Mouse (Mus musculus): ENCODE measurements around the gene Trim24. TPM values are rescaled to one million over a fixed set of nuclear protein-coding genes. Genes with fewer than 3 reads are reported as not detected.
"Not testable (repeated sequence)": the region's sequence is repeated elsewhere in the genome, so short reads cannot be mapped to it uniquely, and the experiment has no call there.

Gene Trim24
- polyA plus RNA-seq, 2 experiments = 4.9 to 8.3 TPM

- H3K4me1 ChIP-seq (replicated peaks; ENCODE audit: control insufficient read depth in 2 of 2, insufficient read depth in 2 of 2, low read length in 1 of 2) = no peaks in the 10 kb centered on the region
- 70% methylated on average over 3 of the region's 3 CpGs for WGBS (ENCODE audit: insufficient replicate concordance)
- no peak overlapping the region for H3K4me2 ChIP-seq (ENCODE audit: low read depth)
- ATAC-seq (ENCODE audit: insufficient read depth) = no peak
- H3K9me3 ChIP-seq (ENCODE audit: control insufficient read depth, low read length) = no peaks in the 10 kb centered on the region
- no peaks in the 10 kb centered on the region for H3K36me3 ChIP-seq (replicated peaks; ENCODE audit: control insufficient read depth, insufficient read depth, low read depth)
- H3K27me3 ChIP-seq (ENCODE audit: control insufficient read depth, insufficient read depth, low read length) = no peaks in the 10 kb centered on the region
- no peak overlapping the region for H3K9ac ChIP-seq (replicated peaks)
- no peak overlapping the region for H3K27ac ChIP-seq
- no peak overlapping the region for H3K4me3 ChIP-seq (ENCODE audit: insufficient read depth in 1 of 2, low read depth in 2 of 2, low read length in 2 of 2)
- TF ChIP-seq CTCF (IDR thresholded peaks at IDR 0.05; ENCODE audit: low read depth) = no peak
- DNase-seq (ENCODE audit: low read depth in 3 of 3, low spot score in 3 of 3) = no peak
Observed at GRCm38 (mm10) chr6:37828955-37829354, 41.7 kb upstream of the Trim24 start.

- no peak overlapping the region for H3K4me3 ChIP-seq (ENCODE audit: insufficient read depth in 1 of 2, low read depth in 2 of 2, low read length in 2 of 2)
- no peak overlapping the region for H3K4me2 ChIP-seq (ENCODE audit: low read depth)
- H3K27ac ChIP-seq = no peak overlapping the region
- no peak for TF ChIP-seq EP300 (IDR thresholded peaks at IDR 0.05; ENCODE audit: low read depth)
- no peak for TF ChIP-seq CTCF (IDR thresholded peaks at IDR 0.05; ENCODE audit: low read depth)
- no peaks in the 10 kb centered on the region for H3K27me3 ChIP-seq (ENCODE audit: control insufficient read depth, insufficient read depth, low read length)
- no peaks in the 10 kb centered on the region for H3K4me1 ChIP-seq (replicated peaks; ENCODE audit: control insufficient read depth in 2 of 2, insufficient read depth in 2 of 2, low read length in 1 of 2)
- no peak for ATAC-seq (ENCODE audit: insufficient read depth)
- H3K36me3 ChIP-seq (replicated peaks; ENCODE audit: control insufficient read depth, insufficient read depth, low read depth) = no peaks in the 10 kb centered on the region
- no peak overlapping the region for H3K9ac ChIP-seq (replicated peaks)
- no peak for DNase-seq (ENCODE audit: low read depth in 3 of 3, low spot score in 3 of 3)
- H3K9me3 ChIP-seq (ENCODE audit: control insufficient read depth, low read length) = no peaks in the 10 kb centered on the region
Observed at GRCm38 (mm10) chr6:37829631-37830030, 41.0 kb upstream of the Trim24 start.

GRCm38 (mm10) chr6:37833691-37834090 is 36.9 kb upstream of the Trim24 start:
- no peaks in the 10 kb centered on the region for H3K9me3 ChIP-seq (ENCODE audit: control insufficient read depth, low read length)
- ATAC-seq (ENCODE audit: insufficient read depth) (no peak), DNase-seq (ENCODE audit: low read depth in 3 of 3, low spot score in 3 of 3) (no peak)
- H3K4me3 ChIP-seq (ENCODE audit: insufficient read depth in 1 of 2, low read depth in 2 of 2, low read length in 2 of 2) = no peak overlapping the region
- no peak for TF ChIP-seq EP300 (IDR thresholded peaks at IDR 0.05; ENCODE audit: low read depth)
- H3K27me3 ChIP-seq (ENCODE audit: control insufficient read depth, insufficient read depth, low read length) = no peaks in the 10 kb centered on the region
- H3K9ac ChIP-seq (replicated peaks) = no peak overlapping the region
- 74% methylated on average over 1 of the region's 1 CpGs for WGBS (ENCODE audit: insufficient replicate concordance)
- H3K36me3 ChIP-seq (replicated peaks; ENCODE audit: control insufficient read depth, insufficient read depth, low read depth) = no peaks in the 10 kb centered on the region
- H3K4me2 ChIP-seq (ENCODE audit: low read depth) = no peak overlapping the region
- H3K27ac ChIP-seq = no peak overlapping the region
- H3K4me1 ChIP-seq (replicated peaks; ENCODE audit: control insufficient read depth in 2 of 2, insufficient read depth in 2 of 2, low read length in 1 of 2) = no peaks in the 10 kb centered on the region

GRCm38 (mm10) chr6:37836951-37837565 is 33.6 kb upstream of the Trim24 start:
- WGBS (ENCODE audit: insufficient replicate concordance) = 64% methylated on average over 2 of the region's 2 CpGs
- not testable (repeated sequence) for H3K4me1 ChIP-seq (replicated peaks; ENCODE audit: control insufficient read depth in 2 of 2, insufficient read depth in 2 of 2, low read length in 1 of 2); H3K4me2 ChIP-seq (ENCODE audit: low read depth); H3K9me3 ChIP-seq (ENCODE audit: control insufficient read depth, low read length); H3K36me3 ChIP-seq (replicated peaks; ENCODE audit: control insufficient read depth, insufficient read depth, low read depth); H3K27ac ChIP-seq; H3K9ac ChIP-seq (replicated peaks); ATAC-seq (ENCODE audit: insufficient read depth); H3K4me3 ChIP-seq (ENCODE audit: insufficient read depth in 1 of 2, low read depth in 2 of 2, low read length in 2 of 2); DNase-seq (ENCODE audit: low read depth in 3 of 3, low spot score in 3 of 3); H3K27me3 ChIP-seq (ENCODE audit: control insufficient read depth, insufficient read depth, low read length)

- WGBS (ENCODE audit: insufficient replicate concordance) = 50% methylated on average over 5 of the region's 5 CpGs
- no peak overlapping the region for H3K4me3 ChIP-seq (ENCODE audit: insufficient read depth in 1 of 2, low read depth in 2 of 2, low read length in 2 of 2)
- H3K9ac ChIP-seq (replicated peaks) = no peak overlapping the region
- no peaks in the 10 kb centered on the region; a peak in 2 of 4 replicates for H3K4me1 ChIP-seq (replicated peaks; ENCODE audit: control insufficient read depth in 2 of 2, insufficient read depth in 2 of 2, low read length in 1 of 2)
- H3K4me2 ChIP-seq (ENCODE audit: low read depth) = no peak overlapping the region
- ATAC-seq (ENCODE audit: insufficient read depth) (no peak), DNase-seq (ENCODE audit: low read depth in 3 of 3, low spot score in 3 of 3) (no peak)
- H3K27me3 ChIP-seq (ENCODE audit: control insufficient read depth, insufficient read depth, low read length) = no peaks in the 10 kb centered on the region
- H3K9me3 ChIP-seq (ENCODE audit: control insufficient read depth, low read length) = no peaks in the 10 kb centered on the region
- H3K36me3 ChIP-seq (replicated peaks; ENCODE audit: control insufficient read depth, insufficient read depth, low read depth) = no peaks in the 10 kb centered on the region
- TF ChIP-seq CTCF (IDR thresholded peaks at IDR 0.05; ENCODE audit: low read depth) = no peak
- TF ChIP-seq EP300 (IDR thresholded peaks at IDR 0.05; ENCODE audit: low read depth) = no peak
- no peak overlapping the region for H3K27ac ChIP-seq
Observed at GRCm38 (mm10) chr6:37842779-37843605, 27.6 kb upstream of the Trim24 start.
